Mouse (Mus musculus): ENCODE data around the gene Cfd.

Gene Cfd

GRCm38 (mm10) chr10:79890670-79891069, at the start of gene Cfd:
Gene Cfd, plus strand, starts transcription at chr10:79890853.
- no peak for DNase-seq (ENCODE audit: low spot score)

- no peak for DNase-seq (ENCODE audit: low spot score)
Measured at GRCm38 (mm10) chr10:79842322-79842721, 48.3 kb upstream of the Cfd start.

GRCm38 (mm10) chr10:79843476-79843875, 47.2 kb upstream of the Cfd start:
- DNase-seq (ENCODE audit: low spot score): no peak

- no peak for DNase-seq (ENCODE audit: low spot score)
Measured at GRCm38 (mm10) chr10:79846553-79846952, 44.1 kb upstream of the Cfd start.

- no peak for DNase-seq (ENCODE audit: low spot score)
Measured at GRCm38 (mm10) chr10:79849941-79850628, 40.6 kb upstream of the Cfd start.

GRCm38 (mm10) chr10:79851653-79852052, 39.0 kb upstream of the Cfd start:
- DNase-seq (ENCODE audit: low spot score): no peak

GRCm38 (mm10) chr10:79852107-79852789, 38.4 kb upstream of the Cfd start:
- no peak for DNase-seq (ENCODE audit: low spot score)

- DNase-seq (ENCODE audit: low spot score): no peak
Measured at GRCm38 (mm10) chr10:79852827-79853226, 37.8 kb upstream of the Cfd start.

- peak; percentile 99 for DNase-seq (ENCODE audit: low spot score)
Measured at GRCm38 (mm10) chr10:79853392-79853791, 37.3 kb upstream of the Cfd start.

- DNase-seq (ENCODE audit: low spot score): peak; percentile 99
Measured at GRCm38 (mm10) chr10:79853860-79854795, 36.5 kb upstream of the Cfd start, which contains the start of gene Ptbp1. Gene Ptbp1, plus strand, starts transcription at chr10:79854427.

GRCm38 (mm10) chr10:79854801-79855541, 35.7 kb upstream of the Cfd start:
- DNase-seq (ENCODE audit: low spot score): peak; percentile 70

- no peak for DNase-seq (ENCODE audit: low spot score)
Measured at GRCm38 (mm10) chr10:79855558-79856184, 35.0 kb upstream of the Cfd start.

- DNase-seq (ENCODE audit: low spot score): no peak
Measured at GRCm38 (mm10) chr10:79856280-79856679, 34.4 kb upstream of the Cfd start.

- no peak for DNase-seq (ENCODE audit: low spot score)
Measured at GRCm38 (mm10) chr10:79856704-79857451, 33.8 kb upstream of the Cfd start.

GRCm38 (mm10) chr10:79857452-79857811, 33.2 kb upstream of the Cfd start:
- no peak for DNase-seq (ENCODE audit: low spot score)

- DNase-seq (ENCODE audit: low spot score): no peak
Measured at GRCm38 (mm10) chr10:79857894-79858293, 32.8 kb upstream of the Cfd start.

- peak; percentile 67 for DNase-seq (ENCODE audit: low spot score)
Measured at GRCm38 (mm10) chr10:79858416-79859074, 32.1 kb upstream of the Cfd start.

- DNase-seq (ENCODE audit: low spot score): no peak
Measured at GRCm38 (mm10) chr10:79859116-79859515, 31.5 kb upstream of the Cfd start.

GRCm38 (mm10) chr10:79860079-79860911, 30.4 kb upstream of the Cfd start:
- DNase-seq (ENCODE audit: low spot score): no peak

Measured in ovary, postnatal 36 days (tissue).